Mouse (Mus musculus): ENCODE results near the gene Dip2b.
A peak's percentile ranks its signal among the peaks of the same experiment; 100 is the strongest.

The Dip2b gene

DNA sequence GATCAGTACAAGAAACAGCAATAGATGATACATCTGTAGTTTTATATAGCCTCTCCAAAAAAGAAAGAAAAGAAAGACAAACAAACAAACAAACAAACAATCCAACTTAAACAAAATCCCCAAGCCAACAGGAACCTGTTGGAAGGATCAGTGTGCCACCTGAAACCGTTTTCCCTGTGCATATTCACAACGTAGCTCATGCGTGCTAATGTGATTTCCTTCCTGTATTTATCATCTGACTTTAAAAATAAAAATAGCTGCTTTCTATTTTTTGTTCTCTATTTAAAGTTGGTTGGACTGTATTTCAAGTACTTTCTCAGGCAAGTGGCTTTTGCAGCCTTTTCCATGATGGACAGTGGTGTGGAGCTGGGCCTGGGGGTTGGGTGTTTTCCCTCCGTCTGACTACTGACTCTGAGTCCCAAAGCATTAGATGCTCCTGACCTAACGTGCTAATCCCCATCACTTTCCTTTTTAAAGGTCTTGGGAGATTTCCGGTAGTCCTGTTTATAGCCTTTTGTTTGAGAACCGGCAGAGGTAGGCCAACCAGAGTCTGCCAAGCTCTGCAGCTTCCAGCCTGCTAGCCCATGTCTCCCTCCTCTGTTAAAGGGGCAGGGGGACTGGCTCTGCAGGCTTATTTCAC, 90.8 kb downstream of the Dip2b start:
- DNase-seq = peak; percentile 14 to 29

DNA sequence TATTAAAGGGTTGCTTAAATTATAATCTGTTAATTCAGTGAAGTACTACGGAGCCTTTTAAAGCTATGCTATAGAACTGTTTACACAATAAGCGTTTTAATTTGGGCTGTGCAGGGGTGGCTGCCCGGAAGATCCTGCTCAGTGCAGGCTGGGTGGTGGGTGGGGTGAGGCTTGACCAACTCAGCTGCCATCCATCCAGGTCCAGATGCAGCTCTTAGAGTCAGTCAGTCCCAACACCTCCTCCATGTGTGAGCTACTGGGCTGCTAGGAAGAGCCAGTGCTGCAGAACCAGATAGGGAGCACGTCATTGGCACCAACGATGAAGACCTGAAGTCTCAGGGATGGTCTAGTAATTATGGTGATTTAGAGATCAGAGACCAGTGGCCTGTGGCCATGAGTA, 101.2 kb downstream of the Dip2b start:
- no peak for DNase-seq

DNA sequence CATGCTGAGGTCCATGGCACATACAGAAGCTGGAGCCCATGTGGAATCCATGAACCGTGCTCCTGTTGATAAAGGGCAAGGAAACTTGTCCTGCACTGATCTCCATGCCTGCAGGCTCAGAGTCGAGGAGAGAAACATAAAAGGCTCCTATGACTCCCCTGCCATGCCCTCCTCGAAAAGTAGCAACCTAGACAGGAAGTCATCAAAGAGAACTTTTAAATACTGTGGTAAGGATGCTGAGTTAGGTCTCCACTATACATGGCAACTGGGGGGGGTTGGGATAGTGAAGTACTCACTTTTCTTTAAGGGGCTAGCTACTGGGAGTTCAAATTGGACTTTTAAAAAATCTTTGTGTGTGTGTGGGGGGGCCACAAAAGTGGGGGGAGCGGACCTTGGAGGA, 102.0 kb downstream of the Dip2b start:
- peak in 1 of 2 experiments; percentile 3 for DNase-seq

DNA sequence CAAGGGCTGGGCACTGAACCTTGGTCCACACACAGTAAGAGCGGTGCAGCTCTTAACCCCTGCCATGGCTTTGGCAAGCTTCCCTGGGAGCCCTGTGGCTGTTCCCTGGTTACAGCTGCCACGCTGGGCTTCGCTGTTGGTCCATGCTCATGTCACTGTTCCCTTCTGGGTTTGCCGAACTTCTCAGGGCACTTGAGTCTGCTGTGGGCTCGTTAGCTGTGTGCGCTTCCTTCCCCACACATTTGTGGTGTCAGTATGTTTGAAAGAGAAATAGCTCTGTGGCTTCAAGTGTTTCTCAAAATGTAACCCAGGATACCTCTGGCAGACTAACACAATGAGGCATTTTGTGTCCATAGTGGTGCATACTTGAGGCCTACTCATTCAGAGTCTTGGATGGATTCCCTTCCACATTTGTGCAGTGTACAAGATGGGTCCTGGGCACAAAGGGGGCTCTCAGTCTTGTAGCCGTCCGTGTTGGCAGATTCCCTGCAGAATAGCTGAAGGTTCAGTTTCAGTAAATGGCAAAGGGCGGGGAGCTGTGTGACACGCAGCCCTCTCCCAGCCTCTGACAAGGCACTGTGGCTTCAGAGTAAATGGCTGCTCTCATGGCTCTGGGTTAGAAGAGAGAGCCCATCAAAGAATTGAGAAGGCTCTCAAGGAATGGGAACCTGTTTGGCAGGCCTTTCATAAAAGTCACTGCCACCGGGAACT, 104.8 kb downstream of the Dip2b start:
- peak; percentile 44 to 60 for DNase-seq

DNA sequence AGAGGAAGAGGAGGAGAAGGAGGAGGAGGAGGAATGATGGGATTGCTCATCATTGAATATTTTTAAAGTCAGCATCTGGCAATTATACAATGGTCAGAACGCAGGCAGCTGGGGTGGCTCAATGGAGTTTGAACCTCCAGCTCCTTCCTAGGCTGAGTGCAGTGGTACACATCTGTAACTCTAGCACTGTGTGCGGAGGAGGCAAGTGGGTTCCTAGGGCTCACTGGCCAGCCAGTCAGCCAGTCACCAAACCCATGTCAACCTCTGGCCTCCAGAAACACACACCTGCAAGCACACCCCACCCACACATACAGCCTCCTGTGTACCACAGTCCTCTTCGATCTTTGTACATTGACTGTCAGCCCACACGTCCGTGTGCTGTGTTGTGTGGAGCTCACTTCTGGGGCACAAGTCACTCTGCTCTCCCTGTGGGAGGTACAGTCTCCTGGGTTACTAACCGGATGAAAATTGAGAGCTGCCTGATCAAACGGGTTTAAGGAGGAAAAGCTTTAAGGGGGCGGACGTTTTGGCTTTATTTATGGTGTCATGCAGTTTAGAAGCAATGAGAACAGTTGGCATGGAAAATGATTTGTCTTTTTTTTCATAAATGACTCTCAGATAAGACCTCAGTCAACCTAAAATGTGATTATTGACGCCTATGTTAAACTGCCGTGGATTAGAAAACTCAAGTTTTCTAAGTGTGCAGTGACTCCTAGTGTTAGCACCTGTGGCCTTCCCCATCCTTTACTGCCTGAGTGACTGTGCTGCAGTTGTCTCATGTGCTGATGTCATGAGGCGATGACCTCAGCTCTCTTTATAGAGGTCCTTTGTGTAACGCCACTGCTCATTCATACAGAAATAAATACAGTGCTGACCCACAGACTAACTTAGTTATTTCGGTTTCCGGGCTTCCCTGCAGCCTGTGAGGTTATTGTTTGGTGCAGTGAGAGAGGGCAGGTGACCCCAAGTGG, 106.7 kb downstream of the Dip2b start:
- DNase-seq = peak in 1 of 2 experiments; percentile 18

DNA sequence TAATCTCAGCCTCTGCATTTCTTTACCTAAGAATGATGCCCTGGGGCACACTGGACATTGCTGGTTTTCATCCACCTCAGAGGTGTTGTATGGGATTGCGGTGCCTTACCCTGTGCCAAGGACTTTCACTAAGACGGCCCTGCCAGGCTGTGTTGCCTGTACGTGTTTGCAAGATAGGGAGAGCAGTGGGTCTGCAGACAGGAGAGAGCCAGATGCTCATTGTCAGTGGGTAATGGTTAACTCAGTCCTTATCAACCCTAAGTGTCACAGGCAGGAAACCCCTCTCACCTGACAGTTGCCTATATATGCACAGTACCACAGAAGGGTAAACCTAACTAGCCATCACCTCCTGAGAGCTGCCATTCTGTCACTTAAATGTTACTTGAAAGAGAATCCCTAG, 107.5 kb downstream of the Dip2b start:
- peak in 1 of 2 experiments; percentile 7 for DNase-seq

DNA sequence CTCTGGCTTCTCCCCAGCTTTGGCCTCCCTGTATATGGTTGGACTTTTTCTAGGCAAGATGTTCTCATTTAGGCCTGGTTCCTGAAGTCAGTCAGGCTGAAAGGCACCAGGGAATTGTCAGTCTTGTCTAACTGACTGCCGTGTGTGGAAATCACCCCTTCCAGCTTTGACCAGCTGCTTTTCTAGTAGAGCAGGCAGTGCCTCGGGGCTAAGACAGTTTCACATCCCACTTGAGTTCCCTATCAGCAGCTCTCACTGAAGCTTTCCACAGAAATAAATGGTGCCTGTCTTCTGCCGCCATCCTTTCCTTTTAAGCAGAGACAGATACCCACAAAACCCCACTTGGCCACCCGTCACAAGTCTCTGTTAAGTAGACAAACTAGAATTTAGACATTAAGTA, 112.1 kb downstream of the Dip2b start:
- DNase-seq = no peak

DNA sequence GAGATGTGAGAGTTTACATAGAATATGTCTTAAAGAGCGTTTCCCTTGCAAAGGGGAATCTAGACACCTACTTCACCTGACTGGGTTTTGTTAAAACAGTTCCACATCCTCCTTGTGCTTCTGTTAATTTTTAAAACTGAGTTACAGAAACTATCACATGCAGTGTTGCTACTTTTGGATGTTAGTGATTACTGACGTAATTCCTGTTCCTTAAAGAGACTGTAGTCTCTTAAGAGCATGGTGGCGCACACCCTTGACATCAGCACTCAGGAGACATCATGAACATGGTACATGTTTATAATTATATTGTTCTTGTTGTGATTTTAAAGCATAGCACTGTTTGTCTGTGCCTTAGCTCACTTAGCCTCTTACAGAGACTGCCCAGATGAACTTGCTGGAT, 113.9 kb downstream of the Dip2b start:
- no peak for DNase-seq

DNA sequence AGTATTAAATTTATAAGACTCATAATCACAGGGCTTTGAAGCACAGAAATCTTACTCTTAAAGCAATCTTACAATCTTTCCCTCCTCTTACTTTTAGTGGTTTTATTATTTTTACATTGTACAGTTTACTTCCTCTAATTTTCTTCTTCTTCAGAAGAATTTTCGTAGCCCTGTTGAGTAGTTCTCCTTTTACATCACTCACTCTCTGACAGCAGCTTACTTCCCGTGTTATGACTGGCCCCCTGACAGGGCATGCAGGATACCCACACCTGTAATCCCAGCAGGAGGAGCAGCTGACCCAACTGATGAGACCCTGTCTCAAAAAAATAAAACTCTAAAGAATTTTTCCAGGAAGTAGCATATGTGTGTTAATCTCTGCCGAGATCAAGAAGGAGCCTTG, 114.6 kb downstream of the Dip2b start:
- DNase-seq = no peak

DNA sequence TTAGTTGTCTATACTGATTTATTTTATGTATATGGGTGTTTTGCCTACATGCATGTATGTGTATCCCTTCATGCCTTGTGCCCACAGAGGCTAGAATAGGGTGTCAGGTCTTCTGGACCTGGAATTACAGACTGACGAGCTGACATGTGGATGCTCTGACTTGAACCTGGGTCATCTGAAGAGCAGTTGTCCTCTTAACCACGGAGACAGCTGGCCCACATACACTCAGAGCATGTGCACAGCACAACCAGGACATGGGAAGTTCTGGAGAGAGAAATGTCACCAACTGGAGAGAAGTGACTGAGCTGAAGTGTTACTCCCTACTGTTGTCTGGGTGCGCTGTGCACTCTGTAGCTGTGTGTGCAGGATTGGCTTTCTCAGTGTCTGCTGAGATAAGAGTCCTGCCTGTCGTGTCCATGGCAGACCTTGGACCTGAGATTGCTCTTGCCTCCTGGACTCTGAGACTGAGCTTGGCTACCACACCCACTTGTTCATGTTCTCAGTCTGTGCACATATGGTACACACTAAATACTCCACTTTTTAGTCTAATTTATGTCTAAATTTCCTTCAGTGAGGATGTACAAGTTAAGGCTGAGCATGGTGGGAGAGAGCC, 117.7 kb downstream of the Dip2b start:
- DNase-seq = no peak

DNA sequence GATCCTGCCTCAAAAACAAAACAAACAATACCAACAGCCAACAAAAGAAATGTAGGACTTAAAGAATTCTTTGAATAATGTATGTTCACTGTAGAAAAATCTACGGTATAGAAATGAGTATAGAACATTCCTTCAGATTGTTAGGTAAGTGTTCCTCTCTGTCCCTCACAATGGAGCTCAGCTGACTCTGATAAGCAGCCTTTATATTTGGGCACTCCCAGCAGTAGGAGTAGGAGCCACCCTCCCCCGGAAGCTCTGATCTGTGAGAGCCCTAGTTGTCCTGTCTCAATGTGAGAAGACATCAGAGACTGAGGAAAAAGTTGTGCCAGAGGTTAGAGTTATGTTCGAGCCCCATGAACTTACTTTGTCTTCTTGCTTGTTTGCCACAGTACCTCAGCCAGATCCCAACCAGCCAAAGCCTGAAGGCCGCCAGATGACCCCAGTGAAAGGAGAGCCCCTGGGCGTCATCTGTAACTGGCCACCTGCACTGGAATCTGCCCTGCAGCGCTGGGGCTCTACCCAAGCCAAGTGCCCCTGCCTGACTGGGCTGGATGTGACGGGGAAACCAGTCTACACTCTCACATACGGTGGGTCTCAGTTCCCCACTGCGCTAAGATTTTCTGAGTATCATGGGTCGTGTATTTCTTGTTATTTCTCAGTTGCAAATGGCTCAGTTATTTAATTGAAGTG, 118.5 kb downstream of the Dip2b start:
- DNase-seq = no peak

DNA sequence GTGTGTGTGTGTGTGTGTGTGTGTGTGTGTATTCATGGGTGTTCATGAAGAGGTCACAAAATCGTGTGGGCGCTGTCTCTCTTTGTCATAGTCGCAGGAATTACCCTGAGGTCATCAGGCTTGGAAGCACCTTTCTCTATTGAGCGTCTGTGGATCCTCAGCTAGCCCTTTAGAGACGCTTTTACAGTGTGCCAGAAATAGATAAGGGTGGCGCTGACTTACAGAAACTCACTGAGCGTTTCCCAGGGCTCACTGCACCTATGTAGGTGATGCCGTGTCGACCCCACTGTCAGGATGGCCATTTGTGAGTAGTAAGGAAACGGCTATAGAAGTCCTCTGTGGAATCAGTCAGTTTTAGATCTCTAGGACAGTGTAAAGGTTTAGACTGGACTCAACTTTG, 120.5 kb downstream of the Dip2b start:
- DNase-seq = no peak

DNA sequence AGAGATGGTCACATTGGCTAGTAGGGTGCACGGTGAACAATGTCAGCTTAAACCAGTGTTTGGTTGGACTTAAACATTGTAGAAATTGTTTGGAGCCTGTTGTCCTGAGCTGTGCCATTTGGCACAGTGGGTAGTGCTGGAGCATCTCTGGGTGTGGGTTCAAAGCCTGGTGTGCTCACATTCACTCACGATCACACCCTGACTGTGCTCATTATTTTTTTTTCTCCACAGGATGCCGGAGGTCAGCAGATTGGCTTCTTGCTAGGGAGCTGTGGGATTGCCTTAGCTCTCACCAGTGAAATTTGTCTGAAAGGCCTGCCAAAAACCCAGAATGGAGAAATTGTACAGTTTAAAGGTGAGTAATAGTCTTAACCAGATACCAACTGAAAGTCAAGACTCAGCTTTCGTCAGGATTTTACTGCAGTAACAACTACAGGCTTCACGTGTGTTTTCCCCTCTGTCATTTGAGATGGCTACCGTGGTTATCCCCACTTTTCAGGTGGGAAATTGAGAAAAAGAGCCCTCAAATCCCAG, 123.3 kb downstream of the Dip2b start:
- DNase-seq = peak; percentile 72 to 73

DNA sequence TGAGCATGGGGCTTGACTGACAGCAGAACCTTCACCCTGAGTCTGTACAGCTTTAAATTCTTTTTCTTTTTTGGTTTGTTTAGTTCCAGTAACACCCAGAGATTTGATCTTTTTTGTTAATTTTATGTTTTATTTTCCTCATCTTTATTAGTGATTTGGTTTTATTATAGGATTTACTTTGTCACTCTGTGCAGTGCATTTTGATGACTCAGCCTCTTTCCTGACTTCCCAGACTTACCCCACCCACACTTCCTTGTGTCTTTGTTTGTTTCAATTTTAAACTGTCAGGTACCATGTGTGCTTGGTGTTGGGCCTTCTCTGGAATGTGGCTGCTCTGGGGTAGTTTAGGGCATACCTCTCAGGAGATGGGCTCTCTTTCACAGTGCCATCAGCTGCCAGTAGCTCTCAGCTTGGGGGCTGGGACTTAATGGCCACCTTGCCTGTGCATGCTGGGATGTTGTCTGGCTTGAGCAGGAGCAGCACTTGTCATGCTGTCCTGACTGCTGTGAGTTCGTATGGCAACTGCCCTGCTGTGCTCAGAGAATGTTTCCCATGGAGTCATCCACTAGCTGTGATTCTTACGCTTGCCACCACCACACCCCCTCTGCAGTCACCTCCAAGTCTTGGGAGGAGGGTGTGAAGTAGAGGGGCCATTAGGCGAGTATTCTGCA, 125.1 kb downstream of the Dip2b start:
- DNase-seq = peak; percentile 53 to 59

DNA sequence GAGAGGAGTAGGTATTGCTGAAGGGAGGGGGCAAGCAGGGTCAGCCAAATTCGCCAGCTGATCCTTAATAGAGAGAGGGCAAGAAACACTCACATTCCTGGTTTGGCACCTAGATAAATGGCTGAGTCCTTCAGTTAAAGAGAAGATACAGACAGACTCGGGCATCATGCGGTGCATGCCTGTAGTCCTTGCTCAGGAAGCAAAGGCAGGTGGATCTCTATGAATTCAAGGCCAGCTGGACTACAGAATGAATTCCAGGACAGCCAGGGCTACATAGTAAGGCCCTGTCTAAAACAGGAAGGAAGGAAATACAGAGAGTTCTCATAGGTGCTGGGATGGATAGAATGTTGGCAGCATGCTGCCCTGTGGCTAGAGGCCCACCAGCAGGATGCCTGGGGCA, 128.0 kb downstream of the Dip2b start:
- peak; percentile 60 to 72 for DNase-seq

DNA sequence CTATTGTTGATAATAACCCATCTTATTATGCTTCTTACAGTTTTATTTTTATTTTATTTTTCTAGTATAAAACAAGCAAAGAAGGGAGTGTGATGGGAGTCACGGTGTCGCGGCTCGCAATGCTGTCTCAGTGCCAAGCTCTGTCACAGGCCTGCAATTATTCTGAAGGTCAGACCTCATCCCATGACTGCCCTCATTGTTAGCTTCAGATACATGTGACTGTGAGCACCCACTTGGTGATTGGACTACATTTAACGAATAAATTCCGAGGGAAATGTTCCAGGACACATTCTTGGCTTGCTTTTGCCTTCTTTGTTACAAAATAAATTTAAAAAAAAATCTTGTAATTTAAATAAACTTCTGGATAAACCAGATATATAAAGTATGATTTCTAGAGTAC, 129.3 kb downstream of the Dip2b start:
- no peak for DNase-seq

DNA sequence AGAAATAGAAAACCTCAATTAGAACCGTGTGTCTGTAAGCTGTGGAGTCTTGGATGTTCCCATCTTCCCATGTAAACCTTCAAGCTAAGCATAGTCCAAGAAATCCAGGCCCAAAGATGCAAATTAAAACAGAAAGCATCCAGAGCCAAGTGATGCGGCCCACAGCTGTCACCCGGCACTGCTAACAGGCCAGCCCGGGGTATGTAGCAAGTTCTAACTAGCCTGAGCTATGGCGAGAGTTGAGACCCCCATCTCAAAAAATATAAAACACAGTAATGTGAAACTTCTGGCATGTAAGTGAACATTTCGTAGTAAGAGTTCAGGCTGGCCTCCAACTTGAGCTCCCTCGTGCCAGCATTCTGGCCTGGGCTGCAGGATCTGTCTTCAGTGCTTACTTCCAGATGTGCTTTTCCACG, 129.7 kb downstream of the Dip2b start:
- no peak for DNase-seq

DNA sequence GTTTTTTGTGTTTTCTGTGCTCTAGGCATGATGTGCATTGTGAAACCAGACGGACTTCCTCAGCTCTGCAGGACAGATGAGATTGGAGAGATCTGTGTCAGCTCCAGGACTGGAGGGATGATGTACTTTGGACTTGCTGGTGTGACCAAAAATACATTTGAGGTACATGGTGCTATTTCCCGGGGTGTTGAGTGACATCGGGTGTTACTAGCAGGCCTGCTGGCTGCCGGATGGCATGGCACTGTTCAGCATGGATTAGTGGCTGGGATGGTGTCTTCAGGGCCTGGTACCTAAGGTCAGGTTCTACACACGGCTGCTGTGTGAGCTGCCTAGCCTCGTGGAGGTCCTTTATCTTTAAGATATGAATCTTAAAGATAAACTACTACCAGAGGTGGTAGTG, 136.7 kb downstream of the Dip2b start:
- no peak for DNase-seq

DNA sequence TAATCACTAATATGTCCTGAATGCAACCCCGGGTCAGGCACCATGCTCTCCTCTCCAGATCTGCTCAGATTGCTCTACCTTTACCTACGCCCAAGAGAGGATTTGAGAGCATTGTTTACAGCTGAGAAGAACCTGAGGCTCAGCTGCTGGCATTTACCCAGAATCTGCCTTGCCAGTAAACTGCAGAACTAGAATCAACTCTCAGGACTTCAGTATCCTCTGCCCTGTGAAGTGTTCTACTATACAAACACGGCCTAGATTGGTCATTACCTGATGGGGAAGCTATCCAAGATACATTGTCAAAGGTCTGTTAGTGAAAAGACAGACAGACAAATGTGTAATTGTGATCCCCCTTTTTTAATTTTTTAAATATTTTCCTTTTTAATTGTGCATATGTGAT, 138.7 kb downstream of the Dip2b start:
- DNase-seq = no peak

DNA sequence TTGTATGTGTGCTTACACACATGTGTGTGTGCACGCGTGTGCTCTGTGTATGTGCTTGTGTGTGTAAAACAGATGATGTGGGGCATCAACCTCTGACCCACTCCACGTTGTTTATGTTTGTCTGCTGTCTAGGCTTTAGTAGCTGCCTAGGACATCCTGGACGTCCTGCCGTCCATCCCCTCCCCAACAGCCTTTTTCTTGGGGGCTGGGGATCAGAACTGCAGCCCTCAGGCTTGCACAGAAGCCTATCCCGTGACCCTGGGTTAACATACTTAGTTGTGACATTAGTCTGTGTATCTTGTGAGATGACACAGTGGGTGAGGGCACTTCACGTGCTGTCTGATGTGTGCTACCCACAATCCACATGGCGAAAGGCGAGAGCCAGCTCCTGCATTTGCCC, 139.1 kb downstream of the Dip2b start:
- no peak for DNase-seq

DNA sequence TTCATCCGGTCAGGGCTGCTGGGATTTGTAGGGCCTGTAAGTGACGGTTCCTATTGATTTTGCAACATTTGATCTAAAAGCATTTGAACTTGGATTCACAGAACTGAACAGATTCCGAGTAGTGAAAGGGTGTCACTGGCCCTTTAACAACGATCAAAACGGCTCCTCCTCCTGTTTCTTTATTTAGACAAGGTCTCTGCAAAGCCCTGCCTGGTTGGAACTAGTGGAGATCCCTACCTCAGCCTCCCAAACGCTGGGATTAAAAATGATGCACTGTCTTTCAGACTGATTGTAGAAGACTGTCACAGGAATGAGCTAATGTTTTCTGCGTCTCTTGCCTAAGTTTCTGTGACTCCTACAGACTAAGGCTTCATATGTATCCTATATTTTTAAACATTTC, 140.0 kb downstream of the Dip2b start:
- DNase-seq = peak in 1 of 2 experiments; percentile 29

DNA sequence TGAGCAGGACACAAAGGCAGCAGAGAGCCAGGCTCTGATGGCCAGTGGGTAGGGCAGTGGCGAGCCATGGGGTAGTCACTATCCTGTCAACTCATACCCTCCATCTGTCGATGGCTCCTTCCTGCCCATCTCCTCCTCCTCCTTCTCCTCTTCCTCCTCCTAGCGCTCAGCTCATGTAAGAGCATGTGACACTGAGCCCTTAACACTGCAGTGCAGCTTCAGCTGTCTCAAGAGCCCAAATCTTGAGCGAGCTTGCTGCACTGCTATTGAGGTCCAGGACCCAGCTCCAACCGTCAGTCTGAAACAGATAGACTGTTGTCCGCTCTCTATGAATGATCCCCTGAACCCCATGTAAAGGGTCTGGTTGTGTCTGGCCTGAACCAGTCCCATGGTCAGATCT, 141.2 kb downstream of the Dip2b start:
- DNase-seq = peak in 1 of 2 experiments; percentile 61

All from cerebellum, postnatal 25 days (tissue).